Mouse (Mus musculus) embryo, embryonic 9.5 days (tissue): ENCODE results near the gene Mat1a.

Source experiments
- DNase-seq: peaks from one replicate; pipeline ENCODE4 v3.0.0-alpha.2; 2017; ENCODE audit errors: extremely low spot score

Mat1a gene

DNA sequence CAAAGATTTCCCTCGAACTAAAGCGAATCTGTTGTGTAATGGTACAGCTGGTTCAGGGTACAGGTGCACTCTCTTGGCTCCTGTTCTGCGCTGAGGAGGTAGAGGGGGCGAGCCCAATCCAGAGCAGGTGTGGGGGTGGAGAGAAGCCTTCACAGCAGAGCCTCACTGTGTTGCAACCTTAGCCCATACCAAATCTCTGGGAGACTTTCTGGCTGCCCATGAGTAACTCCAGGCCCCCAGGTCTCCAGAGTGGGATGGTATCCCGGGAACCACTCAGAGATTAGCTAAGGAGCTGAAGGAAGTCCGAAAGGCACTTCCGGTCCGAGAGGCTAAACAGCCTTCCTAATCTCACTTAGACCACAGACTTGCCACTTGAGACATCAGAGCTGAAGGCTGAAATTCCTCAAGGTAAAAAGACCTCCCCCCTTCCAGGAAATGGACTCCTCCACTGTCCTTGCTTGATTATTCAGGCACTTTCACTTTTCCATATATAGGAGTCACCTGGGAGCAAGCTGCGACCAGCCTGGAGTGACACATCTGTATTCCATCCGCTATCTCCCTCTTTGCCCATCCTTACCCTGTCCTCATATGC, at the start of gene Mat1a:
TSS of gene Mat1a (plus strand) at position 183 of the 592 bp plus-strand sequence.
- no peak for DNase-seq

DNA sequence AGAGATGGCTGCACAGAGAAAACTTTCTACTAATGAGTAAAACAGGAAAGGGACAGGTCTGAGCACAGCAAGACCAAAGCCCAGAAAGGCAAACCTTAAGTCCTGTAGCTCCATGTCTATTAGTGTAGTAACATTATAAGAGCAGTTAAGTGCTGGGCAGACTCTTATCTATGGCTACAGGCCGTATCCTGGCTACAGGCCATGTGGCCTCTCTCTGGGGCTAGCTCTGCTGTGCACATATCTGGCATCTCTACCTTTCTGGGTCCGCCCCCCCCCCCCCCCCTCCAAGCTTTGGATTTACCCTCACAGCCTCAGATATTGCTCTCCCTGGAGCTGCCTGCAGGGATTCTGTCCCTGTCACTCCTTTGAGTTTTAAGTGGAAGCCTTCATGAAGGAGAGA, 39.7 kb upstream of the Mat1a start:
- no peak for DNase-seq

DNA sequence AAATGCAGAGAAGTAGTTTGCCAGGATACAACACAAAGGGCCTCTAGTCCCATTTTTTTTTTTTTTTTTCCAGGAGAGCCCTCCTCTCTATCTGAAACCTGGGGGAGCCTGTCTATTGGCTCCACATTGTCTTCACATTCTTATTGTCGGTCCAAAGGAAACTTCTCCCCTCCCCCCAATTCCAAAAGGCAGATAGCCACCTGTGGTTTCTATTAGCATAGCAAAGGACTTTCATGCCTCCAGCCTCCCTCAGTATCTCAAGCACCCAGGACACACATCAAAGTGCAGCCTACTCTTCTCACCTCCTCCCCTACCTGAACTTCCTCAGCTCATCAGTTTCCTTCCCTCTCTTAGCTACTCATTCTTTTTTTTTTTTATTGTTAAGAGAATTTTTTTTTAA, 38.4 kb upstream of the Mat1a start:
- no peak for DNase-seq

DNA sequence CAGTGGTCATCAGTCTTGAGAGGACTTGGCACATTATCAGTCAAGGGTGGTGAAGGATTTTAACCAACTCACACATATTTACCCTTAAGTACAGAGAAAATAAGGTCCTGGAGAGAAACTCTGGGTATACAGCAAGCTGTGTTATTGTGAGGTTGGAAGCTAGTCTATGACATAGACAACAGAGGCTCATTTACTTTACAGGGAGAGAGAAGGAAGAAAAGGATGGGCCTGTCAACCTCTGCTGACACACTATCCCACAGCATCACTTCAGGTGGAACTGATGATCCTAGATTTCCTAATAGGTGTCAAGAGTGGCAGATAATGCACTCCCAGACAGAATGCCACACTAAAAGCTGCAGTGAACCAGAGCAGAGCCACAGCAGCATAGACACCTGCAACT, 35.7 kb upstream of the Mat1a start, which contains the start of gene Dydc2:
TSS of gene Dydc2 (minus strand) at position 101 of the 400 bp plus-strand sequence.
- DNase-seq, result no peak

DNA sequence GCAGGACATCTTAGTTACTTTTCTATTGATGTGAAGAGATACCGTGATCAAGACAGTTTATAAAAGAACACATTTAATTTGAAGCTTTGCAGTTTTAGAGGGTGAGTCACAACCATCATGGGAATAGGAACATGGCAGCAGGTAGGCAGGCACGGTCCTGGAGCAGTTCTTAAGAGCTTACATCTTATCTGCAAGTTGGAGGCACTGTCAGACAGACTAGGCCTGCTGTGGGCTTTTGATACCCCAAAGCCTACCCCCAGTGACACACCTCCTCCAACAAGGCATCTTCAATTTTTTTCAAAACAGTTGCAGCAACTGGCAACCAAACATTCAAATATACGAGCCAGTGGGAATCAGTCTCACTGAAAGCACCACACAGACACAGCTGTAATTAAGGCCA, 34.5 kb upstream of the Mat1a start:
- no peak for DNase-seq

DNA sequence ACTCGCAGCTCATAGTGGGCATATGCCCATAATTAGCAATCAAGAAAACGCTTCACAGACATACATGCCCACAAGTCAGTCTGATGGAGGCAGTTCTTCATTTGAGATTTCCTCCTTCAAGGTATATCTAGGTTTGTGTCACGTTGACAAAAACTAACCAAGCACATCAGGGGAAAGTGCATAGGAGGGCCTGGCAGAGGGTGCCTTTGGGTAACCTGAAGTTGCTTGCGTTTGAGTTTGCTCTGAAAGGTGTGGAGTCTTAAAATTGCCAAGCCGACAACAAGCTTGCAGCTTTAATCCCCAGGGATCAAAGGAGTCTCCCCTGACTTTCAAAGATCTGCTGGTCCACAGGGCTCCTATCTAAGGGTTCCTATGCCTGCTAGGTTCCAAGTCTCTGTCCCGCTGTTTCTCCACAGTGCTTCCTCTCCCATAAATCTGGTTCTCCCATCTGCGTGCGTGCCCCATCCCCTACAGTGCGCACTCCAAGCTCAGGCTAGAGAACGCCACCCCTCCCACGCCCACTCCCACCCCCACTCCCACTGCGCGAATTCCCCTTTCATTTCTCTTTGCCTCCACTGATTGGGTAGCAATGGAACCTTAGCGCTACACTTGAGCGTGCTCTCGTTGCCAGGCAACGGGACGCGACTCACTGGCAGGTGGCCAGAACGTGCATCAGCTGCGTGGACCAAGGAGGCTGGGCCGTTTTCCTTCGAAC, 32.4 kb upstream of the Mat1a start, which contains the start of gene Dydc1:
TSS of gene Dydc1 (plus strand) at position 683 of the 715 bp plus-strand sequence.
- peak; percentile 44 for DNase-seq

DNA sequence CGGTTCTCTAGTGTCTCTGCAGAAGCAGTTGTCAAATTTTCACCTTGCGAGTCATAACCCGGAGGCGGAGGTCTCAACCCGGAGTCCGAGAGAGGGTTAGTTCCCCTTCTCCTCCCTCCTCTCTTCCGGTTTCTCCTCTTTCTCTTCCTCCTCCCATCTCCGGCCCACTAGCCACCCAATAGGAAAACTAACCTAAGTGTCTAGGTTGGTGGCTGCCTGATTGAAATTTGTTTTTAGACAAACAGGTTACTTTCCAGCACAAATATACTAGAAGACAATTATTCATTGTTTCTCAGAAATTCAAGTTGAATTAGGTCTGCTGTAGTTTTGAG, 31.9 kb upstream of the Mat1a start:
- DNase-seq, result no peak

DNA sequence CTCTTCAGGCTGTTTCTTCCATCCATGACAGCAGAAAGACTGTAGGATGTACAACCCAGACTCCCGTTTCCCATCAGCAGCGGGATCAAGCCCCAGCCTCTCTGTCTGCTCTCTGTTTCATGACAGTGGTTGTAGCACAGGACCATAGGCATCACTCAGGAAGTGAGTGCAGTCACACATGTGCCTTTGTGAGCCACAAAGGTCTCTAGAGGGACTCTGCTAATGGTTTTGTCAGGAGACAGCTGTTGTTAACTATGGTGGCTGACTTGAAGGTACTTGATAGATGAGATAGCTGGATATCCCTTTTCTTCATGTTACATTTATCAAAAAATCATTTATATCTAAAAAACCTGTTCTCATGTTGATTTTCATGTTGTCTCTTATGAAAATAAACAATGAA, 22.4 kb upstream of the Mat1a start:
- no peak for DNase-seq

DNA sequence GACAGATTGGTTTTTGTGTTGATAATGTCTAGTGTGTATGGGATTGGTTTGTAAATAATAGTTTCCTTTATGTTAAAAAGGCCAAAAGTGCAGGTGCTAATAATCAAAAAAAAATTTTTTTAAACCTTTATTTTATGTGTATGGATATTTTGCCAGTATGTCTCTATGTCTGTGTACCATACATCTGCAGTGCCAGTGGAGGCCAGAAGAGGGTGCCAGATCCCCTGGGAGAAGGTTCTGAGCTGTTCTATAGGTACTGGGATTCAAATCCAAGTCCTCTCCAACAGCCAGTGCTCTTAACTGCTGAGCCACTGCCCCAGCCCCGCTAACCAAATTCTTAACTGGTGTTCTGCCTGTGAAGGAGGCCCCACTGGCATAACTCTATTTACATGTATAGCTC, 17.3 kb upstream of the Mat1a start:
- DNase-seq, result no peak

DNA sequence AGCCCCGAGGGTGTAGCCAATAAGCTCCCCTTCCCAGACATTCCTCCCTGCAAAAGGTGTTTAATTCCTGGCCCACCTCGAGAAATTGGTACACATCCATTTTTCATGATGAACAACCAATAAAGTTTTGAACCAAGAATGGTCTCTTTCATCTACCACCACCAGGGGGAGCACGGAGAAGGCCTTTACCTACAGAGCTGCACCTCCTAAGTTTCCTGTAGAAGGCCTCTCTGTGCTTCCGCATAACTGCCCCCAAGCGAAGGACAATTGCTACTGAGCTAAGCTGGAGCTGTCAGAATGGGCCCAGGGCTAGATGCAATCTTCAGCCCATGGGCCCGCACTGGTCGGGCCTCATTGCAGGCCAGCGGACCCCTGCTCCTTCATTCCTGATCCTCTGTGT, 14.1 kb upstream of the Mat1a start:
- peak; percentile 21 for DNase-seq

DNA sequence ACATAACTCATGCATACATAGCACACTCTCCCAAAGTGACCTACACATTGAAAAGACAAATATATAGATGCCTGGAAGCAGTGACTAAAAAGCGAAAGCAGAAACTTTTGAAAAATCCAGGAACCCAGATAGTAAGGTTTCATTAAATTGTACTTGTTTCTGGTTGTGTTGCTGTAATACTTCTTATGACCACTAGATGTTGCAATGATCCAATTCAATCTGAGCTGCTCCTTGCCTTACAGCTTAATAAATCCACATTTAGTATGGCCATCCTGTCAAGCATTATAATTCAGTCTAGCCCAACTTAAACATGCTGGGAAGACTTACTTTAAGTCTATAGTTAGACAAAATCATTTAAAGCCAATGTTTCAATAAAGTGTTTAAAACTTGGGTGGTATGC, 10.7 kb upstream of the Mat1a start:
- no peak for DNase-seq

DNA sequence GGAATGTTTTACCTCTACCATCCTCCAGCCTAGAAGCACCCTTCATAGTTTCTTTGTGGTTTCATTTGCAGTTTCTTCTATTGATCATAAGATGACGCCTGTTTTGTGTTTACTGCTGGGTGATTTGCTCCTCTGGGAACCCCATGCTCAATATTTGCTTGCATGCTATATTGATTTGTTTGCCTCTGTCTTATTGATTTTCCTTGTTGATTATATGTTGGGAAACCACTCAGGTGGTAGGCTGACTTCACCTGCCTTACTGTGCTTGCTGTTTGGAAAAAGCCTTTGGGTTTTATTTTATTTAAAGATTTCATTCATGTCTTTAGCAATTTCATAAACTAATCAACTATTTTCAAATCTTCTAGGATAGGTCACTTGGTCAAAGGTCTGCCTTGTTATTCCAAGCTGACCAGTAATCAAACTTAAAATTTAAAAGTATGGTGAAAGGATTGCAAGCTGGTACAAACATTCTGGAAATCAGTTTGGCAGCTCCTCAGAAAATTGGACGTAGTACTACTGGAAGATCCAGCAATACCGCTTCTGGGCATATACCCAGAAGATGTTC, 8.5 kb upstream of the Mat1a start:
- DNase-seq, result no peak

DNA sequence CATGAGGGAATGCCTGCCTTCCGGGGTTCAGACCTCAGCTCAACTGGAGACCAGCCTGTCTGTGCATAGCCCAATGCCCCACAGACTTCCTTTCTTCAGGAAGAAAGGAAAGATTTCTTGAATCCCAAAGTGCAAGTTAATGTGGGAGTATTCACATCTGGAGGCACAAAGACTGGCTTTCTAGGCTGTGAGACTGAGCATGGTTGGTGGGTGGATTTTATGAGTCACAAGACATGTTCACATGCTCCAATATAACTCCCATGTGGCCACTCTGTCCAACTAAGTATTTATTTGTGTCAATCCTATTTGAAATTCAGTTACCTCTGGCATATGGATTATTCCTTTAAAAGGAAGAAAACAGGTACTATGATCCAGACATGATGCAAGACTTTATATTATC, 6.1 kb upstream of the Mat1a start:
- no peak for DNase-seq

DNA sequence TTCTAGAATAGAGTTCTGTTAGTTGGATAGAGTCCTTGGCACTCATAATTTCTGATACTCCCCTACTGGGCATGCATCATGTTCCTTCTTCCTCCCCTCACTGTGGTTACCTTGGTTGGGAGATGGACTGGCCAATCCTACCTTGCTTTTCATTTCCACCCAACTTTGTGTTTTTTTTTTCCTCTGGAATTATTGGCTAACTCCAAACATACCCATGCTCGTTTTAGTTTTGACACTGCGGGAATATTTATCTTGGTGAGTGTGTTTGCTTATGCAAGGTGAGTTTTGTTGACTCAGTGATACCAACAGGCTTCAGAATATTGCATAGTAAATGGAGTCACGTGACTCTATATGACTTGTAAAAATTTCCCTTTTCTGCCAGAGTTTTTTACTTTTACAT, 4.1 kb upstream of the Mat1a start:
- no peak for DNase-seq

DNA sequence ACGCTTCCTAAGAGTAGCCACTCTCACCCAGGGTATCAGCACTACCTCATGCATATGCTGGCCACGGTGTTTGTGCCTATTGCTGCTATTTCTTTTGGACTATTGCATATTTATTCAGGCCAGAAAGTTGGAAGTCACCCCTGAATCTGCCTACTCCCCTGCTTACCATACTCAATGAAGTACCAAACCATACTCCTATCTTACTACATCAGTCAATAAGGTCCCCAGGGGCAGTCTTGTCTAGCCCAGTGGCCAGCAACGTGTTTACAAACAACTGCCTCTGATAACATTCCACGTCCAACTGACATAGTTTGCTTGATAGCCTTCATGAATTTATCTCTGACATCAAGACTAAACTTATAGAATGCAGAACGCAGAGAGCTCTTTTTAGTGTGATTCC, 3.6 kb upstream of the Mat1a start:
- no peak for DNase-seq

DNA sequence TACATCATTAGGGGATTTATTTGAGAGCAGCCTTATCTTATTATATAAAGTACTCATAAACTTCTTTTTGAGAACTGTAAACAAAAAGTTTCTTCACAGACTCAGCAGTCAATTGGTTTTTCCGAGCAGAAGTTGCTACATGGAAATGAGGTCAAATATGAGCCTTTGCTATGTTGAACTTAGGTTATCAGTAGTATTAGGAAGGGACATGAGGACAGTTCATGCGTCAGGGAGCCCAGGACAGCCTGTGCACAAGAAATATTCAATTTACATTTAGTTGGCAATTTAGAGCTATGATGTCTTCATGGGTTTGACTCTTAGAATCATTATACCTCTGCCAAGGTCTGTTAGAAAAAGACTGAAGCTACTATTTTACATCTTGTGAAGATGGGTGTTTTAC, 2.6 kb upstream of the Mat1a start:
- no peak for DNase-seq

DNA sequence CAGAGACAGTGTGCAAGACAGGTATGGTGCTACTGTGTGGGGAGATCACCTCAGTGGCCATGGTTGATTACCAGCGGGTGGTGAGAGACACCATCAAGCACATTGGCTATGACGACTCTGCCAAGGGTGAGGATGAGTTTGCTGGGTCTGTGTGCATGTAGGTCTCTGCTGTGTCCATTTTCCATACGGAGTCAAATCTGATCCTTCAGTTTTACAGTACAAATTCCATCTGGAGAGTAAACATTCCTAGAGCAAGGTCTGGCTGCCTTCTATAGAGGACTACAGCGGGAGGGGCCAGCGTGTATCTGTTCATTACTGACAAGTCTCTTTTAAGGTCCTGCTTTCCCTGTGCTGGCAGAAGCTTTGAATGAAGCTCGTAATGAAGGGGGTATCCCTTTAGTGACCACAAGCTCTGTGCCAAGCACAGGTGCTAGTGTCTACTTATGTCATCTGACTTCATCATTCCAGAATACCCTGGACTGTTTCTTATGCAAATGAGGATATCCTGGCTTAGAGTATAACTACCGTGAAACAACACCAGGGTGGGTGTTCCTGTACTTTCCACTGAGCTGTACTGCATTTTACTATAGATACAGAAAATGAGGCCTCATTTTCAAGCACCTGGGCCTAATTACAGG, 6.3 kb downstream of the Mat1a start:
- no peak for DNase-seq

DNA sequence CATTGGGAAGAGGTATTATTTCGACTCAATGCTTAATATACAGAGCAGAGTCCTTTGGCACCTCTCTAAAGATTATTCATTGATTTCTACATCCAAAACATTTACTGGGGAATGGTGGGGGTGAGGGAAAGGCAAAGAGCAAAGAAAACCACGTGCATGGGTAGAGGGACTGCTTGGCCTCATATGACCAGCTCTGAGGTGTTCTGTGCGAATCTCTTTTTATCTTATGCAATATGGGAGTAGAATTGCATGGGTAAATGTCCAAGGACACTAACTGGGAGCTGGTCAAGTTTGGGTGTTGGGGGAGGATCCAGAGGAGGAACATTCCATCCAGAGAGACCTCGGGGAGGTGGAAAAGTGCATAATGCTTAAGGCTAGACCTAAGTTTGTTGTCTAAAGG, 8.1 kb downstream of the Mat1a start:
- DNase-seq, result no peak

DNA sequence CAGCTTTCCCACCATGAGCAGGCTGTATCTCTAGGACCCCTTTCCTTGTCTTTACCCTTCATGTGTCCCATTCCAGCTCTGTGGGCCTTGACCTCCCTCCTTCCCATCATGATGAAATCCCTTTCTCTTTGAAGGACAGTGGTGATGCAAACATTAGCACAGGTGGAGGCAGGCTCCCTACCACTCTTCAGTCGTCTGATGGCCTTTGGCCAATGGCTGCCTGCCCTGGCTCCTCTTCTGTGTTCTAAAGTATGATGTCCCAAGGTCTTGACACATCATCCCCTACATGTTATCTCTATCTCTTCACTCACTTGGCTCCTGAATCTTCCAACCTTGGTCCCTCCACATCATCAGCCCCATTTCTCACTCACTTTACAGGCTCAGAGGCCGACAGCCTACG, 11.4 kb downstream of the Mat1a start:
- DNase-seq, result no peak

DNA sequence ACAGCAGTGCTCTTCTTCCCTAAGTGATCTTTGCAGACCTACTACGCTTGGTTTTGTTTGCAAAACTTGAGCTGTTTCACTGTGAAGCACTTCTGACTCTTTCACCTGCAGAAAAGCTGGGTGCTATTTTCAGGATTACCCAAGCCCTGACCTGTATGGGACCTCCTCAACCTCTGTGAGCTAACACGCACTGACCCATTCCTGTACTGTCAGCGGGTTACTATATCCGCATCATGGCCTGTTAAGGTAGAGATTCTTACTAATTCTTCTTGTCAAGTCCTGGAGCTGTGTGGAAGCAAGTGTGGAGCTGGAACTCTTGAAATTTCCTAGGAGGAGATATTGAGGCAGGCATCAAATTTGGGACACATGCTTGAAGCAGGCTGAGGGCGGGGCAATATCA, 19.8 kb downstream of the Mat1a start:
- no peak for DNase-seq

DNA sequence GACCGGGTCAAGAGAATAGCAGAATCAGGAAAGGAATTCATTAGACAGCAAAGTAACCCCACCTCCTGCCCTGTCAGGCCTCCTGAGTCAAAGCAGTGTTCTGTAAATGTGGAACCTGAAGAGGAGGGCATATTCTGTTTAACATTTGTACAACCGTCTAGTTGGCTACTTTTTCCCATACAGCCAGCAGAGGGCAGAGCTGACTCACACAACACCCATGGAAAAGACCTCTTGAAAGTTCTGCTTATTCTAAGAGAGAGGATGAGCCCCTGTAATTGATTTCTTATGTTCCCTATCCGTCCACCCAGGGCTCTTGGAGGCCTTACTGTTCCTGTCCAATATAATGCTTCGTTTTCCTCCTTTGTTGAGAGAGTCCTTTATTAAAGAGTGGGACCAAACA, 23.2 kb downstream of the Mat1a start:
- DNase-seq, result peak; percentile 41

DNA sequence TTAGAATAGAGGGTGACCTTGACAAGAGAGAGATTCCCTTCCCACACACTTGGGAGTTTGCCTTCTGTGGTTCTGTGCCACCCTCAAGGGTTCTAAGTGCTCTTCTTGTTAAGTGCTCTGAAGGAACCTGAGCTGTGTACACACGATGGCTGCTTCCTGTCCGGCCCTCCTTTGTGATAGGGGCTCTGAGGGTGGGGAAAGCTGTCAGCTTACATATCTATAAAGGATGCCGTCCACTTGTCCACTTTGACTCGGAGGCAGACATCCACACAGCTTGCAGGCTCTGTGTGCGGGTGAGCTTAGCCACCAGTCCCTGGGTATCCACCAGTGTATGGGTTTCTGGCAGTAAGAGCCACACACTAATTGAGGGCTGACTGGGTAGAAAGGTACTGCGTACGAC, 26.7 kb downstream of the Mat1a start, which contains the start of gene Sftpa1:
TSS of gene Sftpa1 (plus strand) at position 243 of the 400 bp plus-strand sequence.
- no peak for DNase-seq

DNA sequence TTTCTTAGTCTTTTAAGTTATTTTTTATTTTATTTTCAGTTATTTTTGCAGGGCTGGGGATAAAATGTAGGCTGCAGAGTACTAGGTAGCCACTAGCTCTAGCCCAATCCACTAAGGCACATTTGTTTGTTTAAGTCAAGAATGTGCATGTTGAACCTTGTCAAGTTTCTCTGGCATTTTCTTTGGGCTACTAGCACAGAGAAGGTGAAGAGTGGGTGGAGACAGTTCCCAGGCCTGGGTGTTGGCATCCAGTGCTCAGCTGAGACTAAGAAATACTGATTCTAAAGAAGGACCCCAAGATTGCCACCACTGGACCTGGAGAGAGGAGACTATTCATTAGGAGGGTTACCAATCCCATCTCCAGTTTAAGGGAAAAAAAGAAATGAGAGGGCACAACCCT, 32.2 kb downstream of the Mat1a start:
- DNase-seq, result no peak
